Mouse (Mus musculus): ENCODE results near the gene Golt1a.

The Golt1a gene

DNA sequence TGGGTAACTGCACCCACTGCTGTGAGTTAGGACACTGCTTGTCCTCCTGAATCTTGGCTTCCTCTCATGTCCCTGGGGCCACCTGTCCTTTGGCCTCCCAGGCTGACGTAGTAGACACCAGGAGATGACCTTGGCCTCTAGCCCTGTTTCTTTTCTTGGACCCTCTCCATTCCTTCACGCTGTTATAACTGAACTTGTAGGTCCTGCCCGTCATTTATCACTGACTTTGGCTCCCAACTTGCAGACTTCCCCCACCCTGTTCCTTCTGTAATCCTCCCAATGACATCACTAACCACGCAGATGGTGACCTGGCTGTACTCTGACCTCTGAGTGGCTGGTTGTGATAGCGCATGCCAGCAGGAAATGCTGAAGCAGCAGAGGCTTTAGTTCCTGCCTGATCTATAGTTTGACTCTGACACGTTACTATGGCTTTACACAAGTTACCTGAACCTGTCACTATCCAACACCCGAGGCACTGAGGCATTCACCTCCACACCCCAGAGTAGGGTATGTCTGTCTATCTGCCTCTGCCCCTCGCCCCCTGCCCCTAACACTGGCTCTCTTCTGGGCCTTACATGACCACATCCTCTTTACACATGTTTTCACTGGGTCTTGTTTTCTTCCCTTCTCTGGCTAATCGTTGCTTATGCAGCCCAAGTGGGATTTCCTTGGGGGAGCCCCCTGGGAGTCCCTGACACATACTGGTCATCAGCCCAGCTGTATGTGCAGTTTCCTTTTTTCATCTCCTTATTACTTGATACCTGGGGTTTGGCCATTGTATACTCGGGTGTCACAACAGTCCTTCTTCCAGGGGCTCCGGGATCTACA is 38.3 kb downstream of the Golt1a start:
- DNase-seq: peak; percentile 66

DNA sequence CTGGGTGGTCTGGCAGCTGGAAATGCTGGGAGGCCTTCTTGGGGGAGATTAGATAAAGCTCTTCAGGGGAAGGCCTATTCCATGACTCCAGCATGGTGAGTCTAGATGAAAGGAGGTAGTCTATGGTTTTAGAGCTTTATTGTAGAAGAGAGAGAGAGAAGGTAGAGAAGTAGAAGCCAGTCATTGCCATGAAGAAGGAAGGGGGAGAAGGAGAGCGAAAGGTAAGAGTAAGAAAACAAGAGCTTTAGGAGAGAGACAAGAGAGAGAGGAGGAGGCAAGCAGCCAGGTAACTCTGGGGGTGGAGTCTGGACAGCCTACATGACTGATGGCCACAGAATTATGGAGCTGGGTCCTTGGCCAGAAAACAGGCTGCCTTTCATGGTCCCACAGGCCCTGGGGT is 40.6 kb downstream of the Golt1a start, which contains the start of gene Ren1:
TSS of gene Ren1 (plus strand) at position 301 of the 400 bp plus-strand sequence.
- DNase-seq: no peak

DNA sequence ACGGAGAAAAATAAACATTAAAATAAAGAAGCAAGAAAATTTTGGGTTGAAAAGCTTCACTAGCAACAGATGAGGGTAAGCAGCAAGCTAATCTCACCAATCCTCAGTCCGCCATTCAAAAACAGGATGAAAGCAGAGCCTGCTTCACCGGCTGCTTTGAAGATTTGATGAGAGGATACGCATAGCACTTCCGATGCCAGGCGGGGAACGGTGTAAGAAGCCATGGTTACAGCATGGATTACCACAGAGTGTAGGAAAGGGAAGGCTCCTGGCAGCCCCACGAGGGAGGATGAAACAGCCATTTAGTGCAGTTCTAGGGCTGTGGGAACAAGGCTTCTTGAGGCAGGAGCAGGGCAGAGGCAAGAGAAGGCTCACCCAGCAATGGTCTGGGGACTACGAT is 42.2 kb downstream of the Golt1a start:
- no peak for DNase-seq

DNA sequence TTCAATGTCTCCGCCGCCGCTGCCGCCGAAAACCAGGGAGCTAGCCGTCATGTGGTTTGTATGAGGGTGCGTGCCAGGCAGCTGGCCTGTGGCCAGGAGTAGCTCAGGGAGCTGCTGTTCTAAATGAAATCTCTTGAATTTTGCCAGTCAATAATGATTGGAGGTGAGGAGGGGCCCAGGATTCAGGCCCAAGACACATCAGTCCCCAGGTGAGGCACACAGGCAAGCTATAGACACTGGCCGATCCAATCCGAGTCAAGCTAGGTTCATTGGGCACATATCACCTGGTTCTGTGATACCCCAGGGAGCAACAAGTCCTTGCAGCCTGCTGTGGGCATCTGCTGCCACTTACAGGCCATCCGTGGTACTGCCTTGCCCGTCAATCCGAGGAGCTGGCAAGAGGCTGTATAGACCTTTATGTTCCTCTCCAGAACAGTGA is 43.8 kb downstream of the Golt1a start:
- DNase-seq: peak; percentile 87

DNA sequence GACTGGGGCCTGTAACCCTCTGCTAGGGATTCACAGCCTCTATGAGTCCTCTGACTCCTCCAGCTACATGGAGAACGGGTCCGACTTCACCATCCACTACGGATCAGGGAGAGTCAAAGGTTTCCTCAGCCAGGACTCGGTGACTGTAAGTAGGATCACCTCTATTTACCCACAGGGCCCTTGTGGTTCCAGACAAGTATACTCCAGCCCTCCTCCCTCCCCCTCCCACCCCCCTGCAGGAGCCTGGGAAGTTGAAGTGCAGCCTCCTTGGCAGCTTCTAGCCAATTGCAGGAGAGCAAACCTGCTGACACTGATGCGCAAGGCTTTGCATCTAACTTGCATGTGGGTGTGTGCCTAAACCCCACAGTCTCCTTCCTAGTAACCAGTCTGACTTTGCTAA is 45.9 kb downstream of the Golt1a start:
- DNase-seq: no peak

DNA sequence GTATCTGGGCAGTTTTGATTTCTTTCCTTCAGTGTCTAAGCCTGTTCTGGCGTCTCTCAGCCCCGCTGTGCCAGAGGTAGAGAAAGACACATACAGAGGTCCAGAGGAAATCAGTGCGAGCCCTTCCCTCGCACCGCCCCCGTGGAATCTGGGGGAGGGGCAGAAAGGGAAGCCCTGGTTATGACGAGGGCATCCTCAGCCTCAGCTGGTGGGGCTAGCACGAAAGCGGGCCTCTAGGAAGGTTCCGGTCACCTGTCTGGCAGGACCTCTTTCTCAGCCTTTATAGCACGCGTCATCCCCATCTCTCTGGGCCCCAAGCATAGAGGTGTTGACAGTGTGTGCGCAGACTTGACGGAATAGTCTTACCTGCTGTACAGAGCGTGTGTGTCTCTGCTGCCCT is 46.3 kb downstream of the Golt1a start:
- no peak for DNase-seq

DNA sequence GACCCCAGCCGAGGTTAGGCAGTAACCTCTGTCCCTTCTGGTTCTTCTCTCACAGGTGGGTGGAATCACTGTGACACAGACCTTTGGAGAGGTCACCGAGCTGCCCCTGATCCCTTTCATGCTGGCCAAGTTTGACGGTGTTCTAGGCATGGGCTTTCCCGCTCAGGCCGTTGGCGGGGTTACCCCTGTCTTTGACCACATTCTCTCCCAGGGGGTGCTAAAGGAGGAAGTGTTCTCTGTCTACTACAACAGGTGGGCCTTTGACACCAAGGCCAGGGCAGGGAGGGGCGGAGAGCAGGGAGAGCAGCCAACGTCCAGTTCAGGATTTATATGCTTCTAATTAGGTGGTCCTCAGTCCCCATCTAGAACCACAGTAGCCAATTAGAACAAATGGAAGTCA is 46.7 kb downstream of the Golt1a start:
- DNase-seq: no peak

DNA sequence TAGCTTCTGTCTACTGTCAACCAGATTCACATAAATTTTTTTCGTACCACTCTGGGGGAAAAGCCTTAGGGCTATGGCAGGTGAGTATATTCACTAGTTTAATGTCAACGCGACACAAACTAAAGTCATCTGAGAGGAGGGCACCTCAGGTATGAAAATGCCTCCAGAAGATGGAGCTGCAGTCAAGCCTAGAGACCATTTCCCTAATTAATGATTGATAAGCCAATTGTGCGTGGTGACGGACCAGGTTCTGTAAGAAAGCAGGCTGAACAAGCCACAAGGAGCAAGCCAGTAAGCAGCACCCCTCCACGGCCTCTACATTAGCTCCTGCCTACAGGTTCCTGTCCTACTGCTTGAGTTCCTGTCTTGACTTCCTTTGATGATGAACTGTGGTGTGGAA is 51.4 kb downstream of the Golt1a start:
- peak; percentile 64 for DNase-seq

DNA sequence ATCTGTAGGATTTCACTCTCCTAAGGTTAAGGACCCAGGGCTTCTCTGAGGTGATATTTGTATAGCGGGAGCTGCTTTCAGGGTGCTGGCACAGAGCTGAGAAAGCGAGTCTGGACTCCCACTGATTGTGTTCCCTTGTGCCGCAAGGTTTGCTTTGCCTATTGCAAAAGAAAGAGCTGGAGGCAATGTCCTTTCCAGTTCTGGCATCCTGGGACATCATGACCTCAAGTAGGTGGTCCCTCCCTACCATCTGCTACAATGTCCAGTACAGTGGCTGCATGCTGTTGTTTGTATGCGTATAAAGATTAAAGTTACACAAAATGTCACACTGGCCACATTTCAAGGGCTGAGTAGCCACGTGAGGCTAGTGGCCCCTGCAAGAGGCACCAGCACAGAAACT is 52.5 kb downstream of the Golt1a start:
- DNase-seq: no peak

DNA sequence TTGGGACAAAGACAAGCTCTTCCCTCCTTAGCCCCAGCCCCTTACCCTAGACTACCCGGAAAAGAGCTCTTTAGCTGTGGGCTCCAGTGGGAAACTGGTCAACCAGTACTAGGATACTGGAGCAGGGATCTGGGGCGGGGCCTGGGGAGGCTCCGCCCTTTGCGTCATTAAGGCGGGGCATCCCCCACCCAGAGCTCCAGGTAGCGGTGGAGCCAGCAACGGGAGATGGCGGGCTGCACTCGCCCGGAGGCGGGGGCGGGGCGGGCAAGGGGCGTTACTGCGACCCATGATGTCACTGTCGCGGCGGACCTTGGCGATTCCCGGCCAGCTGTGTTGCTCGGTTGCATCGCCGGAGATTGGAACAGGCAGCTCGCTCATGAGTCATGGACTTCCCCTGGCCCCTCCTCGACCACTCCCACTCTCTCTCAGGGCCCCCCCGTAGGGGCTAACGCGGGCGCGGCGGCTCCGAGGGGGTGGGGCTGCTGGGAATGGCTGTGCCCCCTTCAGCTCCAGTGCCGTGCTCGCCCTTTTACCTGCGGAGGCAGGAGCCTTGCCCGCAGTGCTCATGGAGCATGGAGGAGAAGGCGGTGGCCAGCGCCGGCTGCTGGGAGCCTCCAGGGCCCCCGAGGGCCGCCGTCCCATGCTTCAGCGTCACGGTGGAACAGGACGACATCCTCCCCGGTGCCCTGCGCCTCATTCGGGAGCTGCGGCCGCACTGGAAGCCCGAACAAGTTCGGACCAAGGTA is 53.8 kb downstream of the Golt1a start, which contains the start of gene Etnk2:
TSS of gene Etnk2 (plus strand) at position 297 of the 746 bp plus-strand sequence.
- DNase-seq: peak; percentile 89

DNA sequence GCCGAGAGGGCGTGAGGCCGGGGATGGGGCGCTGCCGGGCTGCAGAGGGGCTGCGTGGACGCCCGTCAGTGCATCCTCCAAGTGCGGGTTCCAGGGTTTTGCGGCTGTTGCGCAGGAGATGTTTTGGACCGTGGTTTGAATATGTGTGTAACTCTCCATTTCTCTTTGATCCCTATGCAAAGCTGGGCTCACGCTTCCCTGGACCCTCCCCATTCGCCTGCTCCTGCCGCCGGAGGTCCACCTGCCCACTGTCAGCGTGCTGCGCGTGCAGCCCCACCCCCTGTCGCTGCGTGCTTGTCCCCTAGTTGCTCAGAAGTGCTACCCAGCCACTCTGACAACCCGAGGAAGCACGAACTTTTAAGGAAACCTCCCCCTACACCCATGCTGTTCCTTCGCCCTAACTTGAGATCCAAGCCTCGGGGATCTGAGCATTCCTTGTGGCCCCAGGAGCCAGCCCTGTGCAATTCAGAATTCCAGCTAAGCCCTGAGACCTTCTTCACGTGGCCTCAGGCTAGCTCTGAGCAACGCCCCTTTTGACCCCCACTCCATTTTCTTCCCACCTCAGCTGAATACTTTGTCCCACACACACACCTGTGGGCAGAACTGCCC is 54.5 kb downstream of the Golt1a start:
- DNase-seq: no peak

DNA sequence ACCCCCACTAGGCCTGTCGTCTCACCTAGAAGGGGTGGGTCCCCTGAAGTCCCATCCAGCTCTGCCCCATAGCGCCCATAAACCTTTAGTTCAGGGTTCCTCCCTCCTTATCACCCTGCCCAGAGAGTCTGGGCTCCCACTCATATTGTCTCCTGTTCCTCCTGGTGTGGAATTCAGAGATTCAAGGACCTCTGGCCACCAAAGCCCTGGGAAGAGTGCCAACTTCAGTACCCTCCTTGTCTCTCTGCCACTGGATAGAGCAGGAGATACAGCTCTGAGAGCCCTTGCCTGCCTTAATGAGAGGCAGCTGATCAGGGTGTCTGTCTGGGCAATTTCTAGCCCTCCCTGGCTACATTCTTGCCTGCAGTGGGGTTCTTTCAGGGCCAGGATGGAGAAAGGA is 55.3 kb downstream of the Golt1a start:
- DNase-seq: no peak

DNA sequence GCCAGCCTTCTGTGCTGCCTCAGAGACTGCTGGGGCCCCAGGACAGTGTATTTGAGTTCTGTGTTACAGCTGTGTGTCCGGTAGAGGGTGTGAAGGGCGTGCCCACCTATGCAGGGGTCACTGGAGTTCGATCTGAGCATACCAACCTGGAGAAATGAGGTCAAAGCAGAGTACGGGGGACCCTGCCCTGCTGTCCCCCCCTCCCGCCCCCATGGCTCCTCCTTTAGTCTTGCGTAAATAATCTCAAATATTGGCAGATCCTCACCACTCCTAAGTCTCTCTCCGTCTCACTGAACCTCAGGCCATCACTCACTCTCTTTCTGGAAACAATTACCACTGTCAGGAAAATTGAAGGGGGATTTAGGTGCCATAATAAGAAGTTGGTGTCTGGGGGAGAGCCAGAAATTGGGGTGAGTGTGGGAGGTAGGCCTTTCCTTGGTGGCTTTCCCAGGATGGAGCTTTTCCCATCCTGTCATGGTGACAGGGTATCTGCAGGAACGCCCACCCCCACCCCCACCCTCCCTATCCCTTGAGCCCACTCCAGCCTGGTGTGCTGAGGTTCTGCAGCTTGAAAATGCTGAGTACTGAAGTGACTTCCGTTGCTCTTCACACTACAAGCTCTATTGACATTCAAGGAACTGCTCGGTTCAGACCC is 57.5 kb downstream of the Golt1a start:
- no peak for DNase-seq

DNA sequence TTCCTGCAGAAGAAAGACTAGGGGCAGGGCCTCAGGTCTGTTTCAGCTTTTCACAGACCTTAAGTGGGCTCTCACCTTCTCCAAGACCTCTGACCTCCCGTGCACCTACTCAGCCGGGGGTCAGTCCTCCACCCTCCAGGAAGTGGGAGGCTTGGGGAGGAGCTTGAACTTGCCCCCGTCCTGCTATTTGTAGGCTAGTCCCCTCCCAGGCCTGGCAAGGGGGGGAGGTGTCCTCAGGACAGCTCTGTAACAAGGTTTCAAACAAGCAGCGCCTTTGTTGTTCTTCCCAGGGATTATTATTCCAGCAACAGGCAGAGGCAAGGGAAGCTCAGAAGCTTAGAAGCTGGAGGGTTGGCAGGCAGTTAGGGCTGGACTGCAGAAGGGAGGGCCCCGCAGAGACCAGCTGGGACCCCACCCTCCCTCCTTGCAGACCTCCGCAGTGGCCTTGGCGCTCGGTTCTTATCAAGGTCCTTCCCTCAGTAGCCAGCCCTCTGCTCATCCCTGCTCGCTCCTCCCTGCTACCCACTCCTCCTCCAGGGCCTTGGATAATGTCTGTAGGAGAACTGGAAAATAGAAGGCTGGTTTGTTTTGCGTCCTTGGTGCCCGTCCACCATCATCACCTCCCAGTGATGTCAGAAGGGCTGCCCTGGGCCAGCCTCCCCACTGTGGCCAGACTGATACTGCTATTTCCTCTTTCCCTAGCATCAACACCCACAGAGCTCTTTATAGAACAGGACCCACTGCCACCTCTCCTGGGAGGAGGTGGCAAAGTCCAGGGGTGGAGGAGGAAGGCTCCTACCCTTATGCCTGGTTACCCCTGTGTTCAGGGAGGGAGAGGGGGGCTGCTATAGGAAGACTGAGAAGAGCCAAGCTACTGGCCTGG is 58.2 kb downstream of the Golt1a start:
- DNase-seq: no peak

DNA sequence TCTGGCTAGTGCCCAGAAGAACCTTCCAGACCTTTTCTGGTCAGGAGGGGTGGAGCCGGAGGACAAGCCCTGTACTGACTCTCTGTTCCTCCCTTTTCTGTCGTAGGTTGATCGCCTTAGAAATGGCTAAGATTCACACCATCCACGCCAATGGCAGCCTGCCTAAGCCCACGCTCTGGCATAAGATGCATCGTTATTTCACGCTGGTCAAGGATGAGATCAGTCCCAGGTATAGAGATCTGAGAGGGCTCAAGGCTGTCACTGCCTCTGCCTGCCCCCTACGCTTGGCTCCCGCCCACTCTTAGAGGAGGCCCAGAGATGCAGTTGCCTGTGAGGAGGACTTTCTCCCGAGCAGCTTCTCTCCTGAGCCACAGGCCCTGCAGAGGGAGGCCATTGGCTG is 59.0 kb downstream of the Golt1a start:
- DNase-seq: no peak

DNA sequence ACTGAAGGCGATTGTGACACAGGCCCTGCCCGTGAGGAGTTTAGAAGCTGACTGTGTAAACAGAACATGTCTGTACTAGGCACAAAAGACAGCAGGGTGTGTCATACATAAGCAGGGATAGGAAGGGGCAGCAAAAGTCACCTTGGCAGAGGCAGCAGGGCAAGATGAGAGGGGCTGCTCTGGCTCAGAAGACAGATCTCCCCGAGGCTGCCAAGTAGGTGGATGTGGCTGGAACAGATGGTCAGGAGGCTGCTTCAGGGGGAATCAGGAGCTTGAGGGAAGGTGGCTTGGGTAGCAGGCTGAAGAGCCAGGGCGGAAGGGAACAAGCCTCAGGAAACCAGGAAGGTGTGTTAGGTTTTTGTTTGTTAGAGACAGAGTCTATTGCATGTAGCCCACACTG is 60.8 kb downstream of the Golt1a start:
- no peak for DNase-seq

DNA sequence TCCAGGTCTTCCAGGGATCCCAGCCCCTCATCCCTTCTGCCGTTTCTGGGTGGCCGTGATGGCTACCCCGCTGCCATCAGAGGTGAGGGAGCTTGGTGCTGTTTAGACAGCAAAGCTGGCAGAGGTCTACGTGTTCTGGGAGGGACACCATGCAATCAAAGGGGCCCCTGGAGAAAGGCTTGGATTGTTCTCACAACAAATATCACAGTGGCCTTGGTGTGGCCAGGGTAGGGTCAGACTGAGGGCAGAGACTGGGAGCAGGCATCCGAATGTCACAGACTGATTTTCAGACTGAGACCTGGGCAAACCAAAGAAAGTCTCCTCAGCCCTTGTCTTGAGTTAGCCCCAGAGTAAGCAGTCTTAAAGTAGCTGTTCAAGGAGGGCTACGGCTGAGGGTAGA is 61.8 kb downstream of the Golt1a start:
- DNase-seq: no peak

DNA sequence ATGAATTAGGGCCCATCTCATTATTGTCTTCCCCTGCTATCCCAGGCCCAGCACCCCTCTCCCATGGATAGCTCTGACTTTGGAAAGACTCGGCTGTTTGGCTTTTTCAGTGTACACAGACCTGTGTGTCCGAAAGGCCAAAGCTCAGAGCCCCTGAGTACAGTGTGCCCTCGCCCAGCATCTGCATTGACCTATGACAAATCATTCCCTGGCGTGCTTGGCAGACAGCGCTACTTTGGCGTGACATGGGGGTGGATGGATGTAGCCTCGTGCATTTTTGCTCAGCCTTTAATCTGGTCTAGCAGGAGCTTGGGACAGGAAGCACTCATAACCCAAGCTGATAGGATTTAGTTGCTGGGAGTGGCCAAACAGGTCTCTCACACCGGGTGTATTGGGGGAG is 62.5 kb downstream of the Golt1a start:
- peak; percentile 52 for DNase-seq

Data from kidney, adult 9 months (tissue).